Mouse (Mus musculus) C2C12 (cell line): ENCODE results near the gene Galk2. TPM values are rescaled to one million over a fixed set of nuclear protein-coding genes. Genes with fewer than 3 reads are reported as not detected.

ENCODE experiments used
- H3K27me3 ChIP-seq: one replicate; pipeline ENCODE4 v1.6.1; 2011; ENCODE audit not compliant: control insufficient read depth, insufficient read depth, insufficient read length
- H3K36me3 ChIP-seq: one replicate; pipeline ENCODE4 v1.6.1; 2011; ENCODE audit not compliant: control insufficient read depth, insufficient read depth
- H3K4me3 ChIP-seq: one replicate; pipeline ENCODE4 v1.5.1; 2011; ENCODE audit warnings: mild to moderate bottlenecking, control low read depth; ENCODE audit not compliant: poor library complexity, insufficient read depth, severe bottlenecking
- H3K79me2 ChIP-seq: one replicate; pipeline ENCODE4 v1.6.1; 2011; ENCODE audit not compliant: control insufficient read depth, insufficient read depth
- H3K79me3 ChIP-seq: one replicate; pipeline ENCODE4 v1.6.1; 2011; ENCODE audit warnings: low read depth, control low read depth
- H3ac ChIP-seq: one replicate; pipeline ENCODE3; 2011; ENCODE audit warnings: low read depth; ENCODE audit not compliant: control insufficient read depth, insufficient read length
- CEBPB ChIP-seq: IDR thresholded peaks from one replicate; pipeline ENCODE4 v1.6.1; 2011; ENCODE audit warnings: low read depth, mild to moderate bottlenecking, control low read depth, moderate library complexity
- CTCF ChIP-seq: IDR thresholded peaks from one replicate; pipeline ENCODE4 v1.5.1; 2011; ENCODE audit not compliant: control insufficient read depth, insufficient read depth, insufficient read length
- FOSL1 ChIP-seq: IDR thresholded peaks from one replicate; pipeline ENCODE4 v1.8.0; 2011; ENCODE audit warnings: mild to moderate bottlenecking, low read length; ENCODE audit not compliant: poor library complexity, insufficient read depth, severe bottlenecking
- MAX ChIP-seq: IDR thresholded peaks from one replicate; pipeline ENCODE4 v1.6.1; 2011; ENCODE audit warnings: mild to moderate bottlenecking, control low read depth
- MYOD1 ChIP-seq: IDR thresholded peaks from one replicate; pipeline ENCODE4 v1.6.1; 2011; ENCODE audit warnings: low read depth; ENCODE audit not compliant: control insufficient read depth, insufficient read length
- MYOG ChIP-seq: IDR thresholded peaks from one replicate; pipeline ENCODE4 v1.6.1; 2011; ENCODE audit not compliant: control insufficient read depth, insufficient read length; ENCODE audit errors: extremely low read depth
- USF1 ChIP-seq: IDR thresholded peaks from one replicate; pipeline ENCODE4 v1.6.1; 2011; ENCODE audit warnings: low read depth, mild to moderate bottlenecking, control low read depth, moderate library complexity
- polyA plus RNA-seq: library from polyadenylated mRNA; unstranded; fragments of >200 nt; fragmentation: generic; extraction: Trizol; gene quantifications from one replicate; pipeline ENCODE4 v1.2.1, GENCODE M21; 2012; ENCODE audit warnings: missing spikeins

The Galk2 gene
- polyA plus RNA-seq, 1 experiment: 21.2 TPM

GRCm38 (mm10) chr2:125827898-125828297 lies 31.0 kb upstream of the Galk2 start:
- Histone ChIP-seq H3K36me3 (peaks cover 48% of the 10 kb centered on the region), H3ac (no peak overlapping the region)
- no peak for TF ChIP-seq CEBPB

GRCm38 (mm10) chr2:125829924-125830323 lies 29.0 kb upstream of the Galk2 start:
- H3K36me3 ChIP-seq: peaks cover 68% of the 10 kb centered on the region
- H3K4me3 ChIP-seq: no peak overlapping the region
- TF ChIP-seq CEBPB: no peak
- TF ChIP-seq CTCF: no peak
- no peak for TF ChIP-seq FOSL1
- TF ChIP-seq USF1: no peak
- no peak for TF ChIP-seq MYOG
- no peak for TF ChIP-seq MYOD1
- TF ChIP-seq MAX: no peak
- H3K79me3 ChIP-seq: no peaks in the 10 kb centered on the region
- no peak overlapping the region for H3ac ChIP-seq
- no peaks in the 10 kb centered on the region for H3K79me2 ChIP-seq
- H3K27me3 ChIP-seq: no peaks in the 10 kb centered on the region

More at GRCm38 (mm10) chr2:125827898-125828297, 31.0 kb upstream of the Galk2 start:
- no peaks in the 10 kb centered on the region for H3K27me3 ChIP-seq
- no peaks in the 10 kb centered on the region for H3K79me2 ChIP-seq
- no peak overlapping the region for H3K4me3 ChIP-seq
- H3K79me3 ChIP-seq: no peaks in the 10 kb centered on the region

GRCm38 (mm10) chr2:125838091-125838490 lies 20.8 kb upstream of the Galk2 start:
- TF ChIP-seq USF1 (no peak), CTCF (no peak), FOSL1 (no peak), MYOG (no peak), CEBPB (no peak), MYOD1 (no peak), MAX (no peak)
- peaks cover 93% of the 10 kb centered on the region for H3K36me3 ChIP-seq
- no peak overlapping the region for H3K4me3 ChIP-seq
- no peak overlapping the region for H3ac ChIP-seq
- peaks cover 1% of the 10 kb centered on the region for H3K79me2 ChIP-seq
- no peaks in the 10 kb centered on the region for H3K27me3 ChIP-seq
- H3K79me3 ChIP-seq: no peaks in the 10 kb centered on the region

GRCm38 (mm10) chr2:125838708-125839284 lies 20.1 kb upstream of the Galk2 start:
- Histone ChIP-seq H3K36me3 (peaks cover 93% of the 10 kb centered on the region), H3K79me3 (no peaks in the 10 kb centered on the region), H3K27me3 (no peaks in the 10 kb centered on the region), H3K4me3 (no peak overlapping the region), H3K79me2 (peaks cover 8% of the 10 kb centered on the region), H3ac (no peak overlapping the region)
- TF ChIP-seq CTCF: no peak
- TF ChIP-seq MYOD1: peak; percentile 55

GRCm38 (mm10) chr2:125851237-125851636 lies 7.7 kb upstream of the Galk2 start:
- Histone ChIP-seq H3K36me3 (peaks cover 41% of the 10 kb centered on the region), H3K4me3 (no peak overlapping the region), H3ac (no peak overlapping the region), H3K27me3 (no peaks in the 10 kb centered on the region), H3K79me2 (peaks cover 94% of the 10 kb centered on the region), H3K79me3 (peaks cover 73% of the 10 kb centered on the region)
- no peak for TF ChIP-seq CEBPB
- no peak for TF ChIP-seq FOSL1
- no peak for TF ChIP-seq MAX
- no peak for TF ChIP-seq USF1
- TF ChIP-seq MYOD1: no peak
- TF ChIP-seq MYOG: no peak
- TF ChIP-seq CTCF: no peak

- Histone ChIP-seq H3K27me3 (no peaks in the 10 kb centered on the region), H3K4me3 (peak overlapping the region; percentile 94), H3K79me2 (peaks cover 66% of the 10 kb centered on the region), H3K79me3 (peaks cover 60% of the 10 kb centered on the region), H3K36me3 (no peaks in the 10 kb centered on the region), H3ac (no peak overlapping the region)
- TF ChIP-seq MYOG: no peak
- TF ChIP-seq CEBPB: no peak
- no peak for TF ChIP-seq USF1
- no peak for TF ChIP-seq FOSL1
- no peak for TF ChIP-seq MYOD1
- TF ChIP-seq CTCF: no peak
- no peak for TF ChIP-seq MAX
These were observed 1.2 kb upstream of the Galk2 start for GRCm38 (mm10) chr2:125857707-125858106.

GRCm38 (mm10) chr2:125863799-125864198 lies 4.9 kb downstream of the Galk2 start:
- Histone ChIP-seq H3K79me3 (peaks cover 7% of the 10 kb centered on the region), H3K79me2 (peaks cover 30% of the 10 kb centered on the region), H3ac (no peak overlapping the region), H3K27me3 (no peaks in the 10 kb centered on the region), H3K36me3 (peaks cover 6% of the 10 kb centered on the region), H3K4me3 (no peak overlapping the region)
- no peak for TF ChIP-seq FOSL1
- TF ChIP-seq MAX: no peak
- no peak for TF ChIP-seq CTCF
